Mouse (Mus musculus): ENCODE data around the gene Ece2. TPM values are rescaled to one million over a fixed set of nuclear protein-coding genes. Genes with fewer than 3 reads are reported as not detected.

Ece2 gene
- polyA plus RNA-seq, 1 experiment from 2014 or later, result 1.4 TPM

GRCm38 (mm10) chr16:20600511-20600910 is 29.1 kb upstream of the Ece2 start:
- Histone ChIP-seq H3K9ac (ENCODE audit: low read length) (no peak overlapping the region), H3K4me1 (replicated peaks; ENCODE audit: control insufficient read depth, insufficient read depth, low read length) (no peaks in the 10 kb centered on the region)

DNA sequence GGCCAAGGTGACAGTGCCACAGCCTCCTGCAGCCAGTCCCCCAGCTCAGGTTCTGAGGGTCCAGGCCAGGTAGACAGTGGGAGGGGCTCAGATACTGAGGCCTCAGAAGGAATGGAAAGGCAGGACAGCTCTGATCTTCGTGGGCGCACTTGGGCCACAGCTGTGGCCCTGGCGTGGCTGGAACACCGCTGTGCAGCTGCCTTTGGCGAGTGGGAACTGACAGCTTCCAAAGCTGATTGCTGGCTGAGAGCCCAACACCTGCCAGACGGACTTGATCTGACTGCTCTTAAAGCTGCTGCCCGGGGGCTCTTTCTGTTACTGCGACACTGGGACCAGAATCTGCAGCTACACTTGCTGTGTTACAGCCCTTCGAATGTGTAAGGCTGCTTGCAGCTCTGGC is 24.9 kb upstream of the Ece2 start:
- Histone ChIP-seq H3K9ac (ENCODE audit: low read length) (no peak overlapping the region), H3K27me3 (ENCODE audit: control insufficient read depth, insufficient read depth, low read depth, low read length) (no peaks in the 10 kb centered on the region), H3K4me1 (replicated peaks; ENCODE audit: control insufficient read depth, insufficient read depth, low read length) (peaks cover 2% of the 10 kb centered on the region; the same call in 1 of the 2 replicates), H3K36me3 (ENCODE audit: control insufficient read depth, insufficient read depth, low read length) (peaks cover 11% of the 10 kb centered on the region), H3K4me2 (ENCODE audit: low read depth, low read length) (no peak overlapping the region), H3K9me3 (ENCODE audit: control insufficient read depth, low read length) (no peaks in the 10 kb centered on the region), H3K27ac (ENCODE audit: low read length) (no peak overlapping the region), H3K4me3 (ENCODE audit: low read length) (no peak overlapping the region)
- ATAC-seq (ENCODE audit: low read depth), result no peak
- 54% methylated on average over 9 of the region's 9 CpGs for WGBS

More at GRCm38 (mm10) chr16:20600511-20600910, 29.1 kb upstream of the Ece2 start:
- H3K36me3 ChIP-seq (ENCODE audit: control insufficient read depth, insufficient read depth, low read length), result peaks cover 2% of the 10 kb centered on the region; the same call in 1 of the 2 replicates
- H3K4me3 ChIP-seq (ENCODE audit: low read length), result no peak overlapping the region
- 52% methylated on average over 5 of the region's 5 CpGs for WGBS
- no peaks in the 10 kb centered on the region for H3K9me3 ChIP-seq (ENCODE audit: control insufficient read depth, low read length)
- no peak overlapping the region for H3K4me2 ChIP-seq (ENCODE audit: low read depth, low read length)
- H3K27ac ChIP-seq (ENCODE audit: low read length), result no peak overlapping the region
- H3K27me3 ChIP-seq (ENCODE audit: control insufficient read depth, insufficient read depth, low read depth, low read length), result no peaks in the 10 kb centered on the region
- ATAC-seq (ENCODE audit: low read depth), result no peak

- Histone ChIP-seq H3K36me3 (ENCODE audit: control insufficient read depth, insufficient read depth, low read length) (peaks cover 7% of the 10 kb centered on the region; the same call in 1 of the 2 replicates), H3K4me3 (ENCODE audit: low read length) (peak overlapping the region; percentile 94), H3K4me1 (replicated peaks; ENCODE audit: control insufficient read depth, insufficient read depth, low read length) (peaks cover 6% of the 10 kb centered on the region; the same call in 1 of the 2 replicates), H3K4me2 (ENCODE audit: low read depth, low read length) (peak overlapping the region; percentile 99), H3K9ac (ENCODE audit: low read length) (peak overlapping the region; percentile 86), H3K9me3 (ENCODE audit: control insufficient read depth, low read length) (no peaks in the 10 kb centered on the region), H3K27me3 (ENCODE audit: control insufficient read depth, insufficient read depth, low read depth, low read length) (no peaks in the 10 kb centered on the region), H3K27ac (ENCODE audit: low read length) (peak overlapping the region; percentile 90)
- under 1% methylated on average over 28 of the region's 28 CpGs for WGBS
- ATAC-seq (ENCODE audit: low read depth), result peak; percentile 74
Measured at GRCm38 (mm10) chr16:20610501-20611356, 18.9 kb upstream of the Ece2 start.

- Histone ChIP-seq H3K27me3 (ENCODE audit: control insufficient read depth, insufficient read depth, low read depth, low read length) (no peaks in the 10 kb centered on the region), H3K9me3 (ENCODE audit: control insufficient read depth, low read length) (no peaks in the 10 kb centered on the region), H3K9ac (ENCODE audit: low read length) (peak within 1 kb of the TSS; percentile 86), H3K4me1 (replicated peaks; ENCODE audit: control insufficient read depth, insufficient read depth, low read length) (peaks cover 6% of the 10 kb centered on the region; the same call in 1 of the 2 replicates), H3K27ac (ENCODE audit: low read length) (peak within 1 kb of the TSS; percentile 90), H3K4me2 (ENCODE audit: low read depth, low read length) (peak within 1 kb of the TSS; percentile 99), H3K4me3 (ENCODE audit: low read length) (peak within 1 kb of the TSS; percentile 94), H3K36me3 (ENCODE audit: control insufficient read depth, insufficient read depth, low read length) (peaks cover 5% of the 10 kb centered on the region; the same call in 1 of the 2 replicates)
- 2% methylated on average over 41 of the region's 41 CpGs for WGBS
- ATAC-seq (ENCODE audit: low read depth), result peak; percentile 99
Measured at GRCm38 (mm10) chr16:20611357-20612227, 18.0 kb upstream of the Ece2 start, which contains the start of the genes Eef1akmt4, Gm49333 and Alg3. Gene Eef1akmt4, plus strand, starts transcription at chr16:20611593. Gene Gm49333, plus strand, starts transcription at chr16:20611610. Gene Alg3, minus strand, starts transcription at chr16:20611735.

DNA sequence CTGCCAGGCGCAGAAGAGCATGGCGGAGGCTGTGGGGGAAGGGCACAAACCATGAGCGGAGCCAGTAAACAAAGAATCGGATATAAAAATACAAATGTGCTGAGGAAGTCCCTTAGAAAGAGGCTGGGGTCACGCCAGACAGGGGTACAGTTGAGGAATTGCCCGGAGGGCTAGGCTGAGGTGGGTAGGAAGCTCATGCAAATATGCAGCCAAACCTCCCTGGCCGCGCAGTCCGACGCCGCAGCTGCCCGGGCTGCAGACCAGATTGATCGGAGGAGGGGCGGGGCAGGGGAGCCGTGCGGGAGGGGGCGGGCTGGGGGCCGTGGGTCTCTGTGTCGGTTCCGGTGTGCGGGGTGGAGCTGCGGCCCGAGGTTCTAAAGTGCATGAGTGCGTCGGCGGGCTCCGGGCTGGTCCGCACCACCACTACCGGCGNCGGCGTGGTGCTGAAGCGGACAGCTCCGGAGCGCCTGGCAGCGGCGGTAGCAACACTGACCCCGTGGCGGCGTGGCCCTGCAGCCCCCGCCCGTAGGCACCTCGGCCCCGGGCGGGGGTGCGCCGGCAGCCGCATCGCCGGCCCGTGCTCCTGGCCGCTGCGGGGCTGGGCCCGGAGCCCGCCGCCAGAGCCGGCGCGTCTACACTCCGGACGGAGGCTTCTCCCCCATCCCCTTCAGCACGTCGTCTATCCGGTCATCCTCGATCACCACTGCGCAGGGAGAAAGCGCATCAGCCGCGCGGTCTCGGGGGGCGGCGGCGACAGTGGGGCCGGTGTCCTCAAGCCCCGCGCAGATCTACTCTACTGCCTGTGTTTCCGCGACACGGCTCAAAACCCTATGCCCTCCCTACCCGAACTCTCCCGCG is 9.9 kb upstream of the Ece2 start:
- Histone ChIP-seq H3K27me3 (ENCODE audit: control insufficient read depth, insufficient read depth, low read depth, low read length) (peaks cover 22% of the 10 kb centered on the region), H3K4me2 (ENCODE audit: low read depth, low read length) (peak overlapping the region; percentile 82), H3K27ac (ENCODE audit: low read length) (no peak overlapping the region), H3K9me3 (ENCODE audit: control insufficient read depth, low read length) (no peaks in the 10 kb centered on the region), H3K9ac (ENCODE audit: low read length) (no peak overlapping the region), H3K4me3 (ENCODE audit: low read length) (peak overlapping the region; percentile 75), H3K36me3 (ENCODE audit: control insufficient read depth, insufficient read depth, low read length) (no peaks in the 10 kb centered on the region), H3K4me1 (replicated peaks; ENCODE audit: control insufficient read depth, insufficient read depth, low read length) (peaks cover 23% of the 10 kb centered on the region)
- WGBS, result 3% methylated on average over 69 of the region's 83 CpGs
- ATAC-seq (ENCODE audit: low read depth), result peak; percentile 66

DNA sequence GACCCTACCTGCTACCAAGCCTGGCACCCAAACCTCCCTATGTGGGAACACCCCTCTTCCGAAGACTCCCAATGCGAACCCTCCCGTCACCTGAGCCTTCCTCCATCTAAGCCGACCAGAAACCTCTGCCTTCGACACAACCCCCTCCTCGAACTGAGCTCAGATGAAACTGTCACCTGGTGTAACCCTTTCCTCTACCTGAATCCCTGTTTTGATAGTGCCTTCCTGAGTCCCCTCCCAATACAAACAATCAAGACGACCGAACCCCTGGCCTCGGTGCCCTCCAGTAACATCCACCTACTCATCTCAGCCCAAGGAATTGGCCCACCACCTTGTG is 9.3 kb upstream of the Ece2 start:
- Histone ChIP-seq H3K27ac (ENCODE audit: low read length) (no peak overlapping the region), H3K4me2 (ENCODE audit: low read depth, low read length) (peak overlapping the region; percentile 82), H3K4me3 (ENCODE audit: low read length) (peak overlapping the region; percentile 75), H3K4me1 (replicated peaks; ENCODE audit: control insufficient read depth, insufficient read depth, low read length) (peaks cover 23% of the 10 kb centered on the region), H3K9me3 (ENCODE audit: control insufficient read depth, low read length) (no peaks in the 10 kb centered on the region), H3K36me3 (ENCODE audit: control insufficient read depth, insufficient read depth, low read length) (no peaks in the 10 kb centered on the region), H3K9ac (ENCODE audit: low read length) (no peak overlapping the region), H3K27me3 (ENCODE audit: control insufficient read depth, insufficient read depth, low read depth, low read length) (peaks cover 22% of the 10 kb centered on the region)
- no peak for ATAC-seq (ENCODE audit: low read depth)
- WGBS, result under 1% methylated on average over 9 of the region's 9 CpGs

DNA sequence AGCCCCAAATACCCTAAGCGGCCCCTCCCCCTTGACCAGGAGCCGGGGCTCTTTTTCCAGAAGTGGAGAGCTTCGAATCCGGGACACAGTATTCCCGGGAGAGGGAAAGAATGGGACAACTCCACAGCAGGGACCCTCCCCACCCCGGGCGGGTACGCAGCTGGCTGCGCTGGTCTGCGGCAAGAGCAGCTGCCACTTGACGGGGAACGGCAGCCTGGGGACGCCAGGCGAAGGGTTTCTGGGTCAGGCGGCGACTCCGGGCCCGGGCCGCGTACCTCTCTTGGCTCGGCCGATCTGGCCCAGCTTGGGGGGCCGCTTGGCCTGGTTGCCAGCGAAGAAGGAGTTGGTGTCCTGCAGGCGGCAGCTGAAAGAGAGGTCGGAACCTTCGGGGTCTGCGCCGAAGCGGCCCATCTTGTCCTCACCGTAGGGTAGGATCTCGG is 8.9 kb upstream of the Ece2 start:
- no peak overlapping the region for H3K27ac ChIP-seq (ENCODE audit: low read length)
- peaks cover 22% of the 10 kb centered on the region for H3K27me3 ChIP-seq (ENCODE audit: control insufficient read depth, insufficient read depth, low read depth, low read length)
- peak overlapping the region; percentile 82 for H3K4me2 ChIP-seq (ENCODE audit: low read depth, low read length)
- H3K4me3 ChIP-seq (ENCODE audit: low read length), result peak overlapping the region; percentile 75
- WGBS, result 0% methylated on average over 32 of the region's 32 CpGs
- peak overlapping the region; percentile 65 for H3K9ac ChIP-seq (ENCODE audit: low read length)
- ATAC-seq (ENCODE audit: low read depth), result peak; percentile 5; the same call in 1 of the 2 replicates
- no peaks in the 10 kb centered on the region for H3K9me3 ChIP-seq (ENCODE audit: control insufficient read depth, low read length)
- H3K36me3 ChIP-seq (ENCODE audit: control insufficient read depth, insufficient read depth, low read length), result no peaks in the 10 kb centered on the region
- peaks cover 23% of the 10 kb centered on the region for H3K4me1 ChIP-seq (replicated peaks; ENCODE audit: control insufficient read depth, insufficient read depth, low read length)

DNA sequence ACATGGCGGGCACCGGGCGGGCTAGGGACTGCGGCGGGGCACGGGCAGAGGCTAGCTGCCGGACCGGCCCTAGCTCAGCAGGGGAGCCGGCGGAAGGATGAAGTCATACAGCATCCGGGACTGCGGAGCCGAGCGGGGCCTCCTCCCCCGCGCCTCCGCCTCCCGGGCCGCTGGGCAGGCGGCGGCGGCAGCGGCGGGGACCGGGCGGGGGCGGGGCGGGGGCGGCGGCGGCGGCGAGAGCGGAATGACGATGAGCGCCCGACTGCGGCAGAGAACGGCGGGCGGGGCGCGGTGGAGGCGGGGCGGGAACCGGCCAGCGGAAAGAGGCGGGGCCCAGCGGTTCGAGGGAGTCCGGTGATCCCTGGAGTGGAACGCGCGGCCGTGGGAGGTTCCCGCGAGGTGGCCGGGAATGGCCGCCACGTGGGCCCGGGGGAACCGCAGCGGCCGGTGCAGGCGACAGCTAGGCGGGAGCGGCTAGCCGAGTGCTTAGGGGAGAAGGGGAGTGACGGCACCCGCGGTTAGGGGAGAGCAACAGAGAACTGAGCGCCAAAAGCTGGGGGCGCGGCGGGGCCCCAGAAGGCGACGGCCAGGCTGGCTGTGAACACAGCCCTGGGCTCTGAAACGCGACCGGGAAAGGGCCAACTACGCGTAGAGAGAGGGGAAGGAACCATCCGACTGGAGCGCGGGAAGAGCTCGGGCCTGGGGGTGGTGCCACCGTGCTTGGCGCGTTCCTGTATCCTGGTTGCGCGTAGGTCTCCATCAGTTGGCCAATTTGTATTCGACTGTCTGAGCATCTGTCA is 8.2 kb upstream of the Ece2 start, which contains the start of gene Camk2n2:
Camk2n2 (minus strand) TSS at position 97 of the 800 bp plus-strand sequence.
- H3K27me3 ChIP-seq (ENCODE audit: control insufficient read depth, insufficient read depth, low read depth, low read length), result peaks cover 22% of the 10 kb centered on the region
- peak within 1 kb of the TSS; percentile 49 for H3K27ac ChIP-seq (ENCODE audit: low read length)
- H3K9ac ChIP-seq (ENCODE audit: low read length), result peak within 1 kb of the TSS; percentile 65
- peak within 1 kb of the TSS; percentile 75 for H3K4me3 ChIP-seq (ENCODE audit: low read length)
- no peaks in the 10 kb centered on the region for H3K36me3 ChIP-seq (ENCODE audit: control insufficient read depth, insufficient read depth, low read length)
- peak; percentile 62 for ATAC-seq (ENCODE audit: low read depth)
- peaks cover 23% of the 10 kb centered on the region for H3K4me1 ChIP-seq (replicated peaks; ENCODE audit: control insufficient read depth, insufficient read depth, low read length)
- under 1% methylated on average over 67 of the region's 92 CpGs for WGBS
- no peaks in the 10 kb centered on the region for H3K9me3 ChIP-seq (ENCODE audit: control insufficient read depth, low read length)
- H3K4me2 ChIP-seq (ENCODE audit: low read depth, low read length), result peak within 1 kb of the TSS; percentile 82

Measured in lung, embryonic 16.5 days (tissue).